Mouse (Mus musculus) C2C12 (cell line): ENCODE results near the gene Gm14124.

ENCODE experiments used
- CTCF ChIP-seq: IDR thresholded peaks from one replicate; pipeline ENCODE4 v1.5.1; 2011; ENCODE audit not compliant: control insufficient read depth, insufficient read depth, insufficient read length
- MYOD1 ChIP-seq: IDR thresholded peaks from one replicate; pipeline ENCODE4 v1.6.1; 2011; ENCODE audit warnings: low read depth; ENCODE audit not compliant: control insufficient read depth, insufficient read length

- no peak for TF ChIP-seq CTCF
- no peak for TF ChIP-seq MYOD1
These were observed 14.1 kb upstream of the Gm14124 start for GRCm38 (mm10) chr2:150243211-150243610.
